Mouse (Mus musculus) heart, adult 18-20 months (tissue): ENCODE measurements around the gene Trim9. TPM values are rescaled to one million over a fixed set of nuclear protein-coding genes. Genes with fewer than 3 reads are reported as not detected.

Experiments
- DNase-seq, 2 experiments: peaks; one replicate each; pipeline ENCODE4 v3.0.0; 2021 to 2022; ENCODE audit warnings: mixed read lengths in 1 of 2
- total RNA-seq, 2 experiments: library from RNA; stranded (reverse); gene quantifications; 2 replicates each; pipeline ENCODE4 v1.2.3; 2021

Gene Trim9
- total RNA-seq, 2 experiments from 2014 or later, result not detected

DNA sequence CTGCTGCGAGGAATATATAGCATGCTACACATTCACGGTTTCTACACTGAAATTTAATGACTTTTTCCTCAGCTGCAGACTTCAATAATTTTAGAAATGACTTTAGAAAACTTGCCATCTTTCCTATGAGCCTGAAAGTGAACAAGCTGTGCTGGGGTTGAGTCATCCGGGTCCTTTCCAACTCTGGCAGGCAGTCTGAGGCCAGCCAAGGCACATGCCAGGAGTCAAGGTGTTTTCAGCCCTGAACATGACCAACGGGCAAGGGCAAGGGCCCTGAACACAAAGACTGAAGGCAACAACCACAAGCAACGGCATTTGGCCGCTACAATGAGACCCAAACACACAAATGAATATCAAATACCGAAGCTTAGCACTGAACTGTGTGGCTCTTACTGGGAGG is 21.6 kb downstream of the Trim9 start:
- no peak for DNase-seq

DNA sequence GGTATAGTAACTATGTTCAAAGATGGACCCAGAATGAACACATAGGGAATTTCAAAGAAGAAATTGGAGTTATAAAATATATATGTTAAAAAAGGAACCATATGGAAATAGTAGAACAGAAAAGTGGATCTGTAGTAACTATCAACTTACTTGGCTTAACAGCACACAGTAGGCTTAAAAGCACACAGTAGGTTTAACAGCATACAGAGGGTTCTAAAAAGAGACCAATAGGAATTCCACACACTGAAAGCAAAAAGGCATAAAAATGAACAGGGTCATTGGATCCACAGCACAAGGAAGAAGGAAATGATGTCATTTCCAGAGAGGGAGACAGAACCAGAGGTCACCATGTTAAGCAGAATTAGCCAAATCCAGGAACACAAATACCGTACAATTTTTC is 24.6 kb downstream of the Trim9 start:
- DNase-seq, result no peak

DNA sequence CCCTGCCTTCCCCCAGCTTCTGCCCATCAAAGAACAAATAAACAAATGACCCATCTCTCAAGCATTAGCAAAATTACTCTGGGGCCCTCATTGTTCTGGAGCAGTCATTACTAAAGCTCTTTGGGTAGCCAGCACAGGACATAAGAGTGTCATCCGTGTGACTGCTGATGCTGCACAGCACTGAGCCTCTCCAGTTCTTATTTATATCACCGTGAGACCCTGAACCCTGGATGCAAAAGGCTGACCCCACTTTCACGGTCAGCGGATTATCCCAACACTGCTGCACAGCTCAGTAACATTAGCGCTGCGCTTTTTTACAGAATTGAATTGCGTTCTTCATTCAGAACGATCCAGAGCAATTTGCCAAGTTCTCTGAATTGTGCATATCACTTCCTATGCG is 31.3 kb downstream of the Trim9 start:
- DNase-seq, result no peak

DNA sequence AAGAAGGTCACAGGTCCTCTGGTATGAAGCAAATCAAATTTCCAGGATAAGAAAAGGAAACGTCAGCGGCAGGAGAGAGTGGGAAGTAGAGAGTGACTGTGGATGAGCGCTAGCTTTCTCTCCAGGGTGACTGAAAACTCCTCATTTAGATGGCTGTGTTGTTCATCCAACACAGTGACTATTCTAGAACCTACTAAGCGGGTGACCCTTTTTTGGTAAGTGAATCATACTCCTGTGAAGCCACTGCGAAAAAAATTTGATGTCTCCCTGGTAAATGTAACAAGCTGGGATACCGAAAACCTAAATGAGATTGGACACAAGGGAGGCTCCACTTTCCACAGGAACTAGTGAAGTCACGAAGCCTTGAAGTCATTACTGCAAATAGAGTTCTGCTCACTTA is 39.5 kb downstream of the Trim9 start:
- DNase-seq, result no peak

DNA sequence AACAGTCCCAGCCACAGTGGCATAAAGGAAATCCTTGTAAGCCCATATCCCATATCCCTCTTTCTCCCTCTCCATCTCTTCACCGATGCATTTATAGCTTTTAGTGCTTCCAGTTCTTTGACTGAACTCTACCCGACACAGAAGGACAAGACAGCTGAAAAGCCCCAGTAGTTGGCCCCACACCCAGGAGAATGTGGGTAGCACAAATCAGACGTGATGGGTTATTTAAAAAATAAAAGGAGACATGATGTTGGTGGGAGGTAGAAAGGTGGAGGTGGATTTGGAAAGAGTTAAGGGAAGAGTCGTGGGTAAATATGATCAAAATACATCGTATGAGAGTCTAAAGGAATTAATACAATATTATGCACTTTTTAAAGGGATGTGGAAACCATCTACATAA is 40.4 kb downstream of the Trim9 start:
- no peak for DNase-seq

DNA sequence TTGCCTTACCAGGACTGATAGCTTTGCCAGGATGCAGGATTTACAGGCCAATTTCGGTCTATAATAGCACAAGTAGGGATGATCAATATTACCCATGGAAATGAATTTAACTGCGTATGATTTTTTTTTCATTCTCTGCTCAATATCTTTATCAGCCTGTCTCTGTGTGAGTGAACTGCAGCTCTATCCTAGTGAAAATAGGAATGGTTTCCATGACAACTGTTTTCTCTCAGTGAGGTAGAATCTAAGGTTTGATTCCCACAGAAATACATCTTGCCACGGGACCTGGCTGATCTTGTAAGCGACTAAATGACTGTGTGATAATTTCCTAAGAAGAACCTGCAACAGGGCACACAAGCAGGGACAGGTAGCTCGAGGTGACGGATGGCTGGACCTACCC is 43.4 kb downstream of the Trim9 start:
- no peak for DNase-seq

DNA sequence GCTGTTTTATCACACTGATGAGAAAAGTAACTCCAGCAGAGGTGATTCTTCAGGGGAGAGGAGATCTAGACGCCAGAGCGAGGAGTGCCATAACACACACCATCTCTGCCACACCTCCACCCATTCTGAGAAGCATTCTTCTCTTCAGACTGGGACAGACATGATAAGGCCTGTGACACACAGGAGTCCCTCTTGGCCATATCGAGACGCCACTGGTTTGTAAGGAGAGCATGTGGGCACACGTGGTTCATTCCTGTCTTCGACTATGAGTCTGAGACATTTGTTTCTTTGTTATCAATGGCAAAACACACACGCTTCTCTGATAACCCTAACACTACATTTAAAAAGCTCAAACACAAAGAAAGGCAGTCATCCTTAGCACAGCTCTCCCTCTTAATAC is 43.9 kb downstream of the Trim9 start:
- no peak for DNase-seq

DNA sequence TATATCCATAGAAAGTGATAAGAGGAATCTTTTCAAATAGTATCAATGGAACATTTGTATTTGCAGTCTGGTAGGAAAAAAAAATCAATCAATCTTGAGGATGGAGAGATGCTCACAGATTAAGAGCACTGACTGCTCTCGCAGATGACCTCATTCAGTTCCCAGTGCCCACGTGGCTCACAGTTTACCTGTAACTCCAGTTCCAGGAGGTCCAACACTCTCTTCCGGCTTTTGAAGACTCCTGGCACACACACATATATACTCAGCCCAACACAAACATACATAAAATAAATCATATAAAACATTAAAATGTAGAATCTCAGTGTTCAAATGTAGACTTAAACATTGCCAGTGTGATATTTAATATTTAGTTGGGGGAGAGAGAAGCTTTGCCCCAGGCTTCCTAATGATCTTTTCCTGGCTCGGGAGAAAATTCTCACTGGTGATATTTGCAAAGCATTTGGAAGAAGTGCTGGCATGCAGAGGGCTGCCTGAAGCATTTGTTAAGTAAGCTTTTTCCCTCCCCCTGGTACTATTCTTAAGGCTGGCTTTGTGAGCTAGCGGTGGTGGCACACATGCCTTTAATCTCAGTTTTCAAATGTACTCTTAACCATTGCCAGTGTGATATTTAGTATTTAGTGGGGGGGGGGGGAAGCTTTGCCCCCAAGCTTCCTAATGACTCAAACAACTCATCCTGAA is 45.2 kb downstream of the Trim9 start:
- DNase-seq, result no peak

DNA sequence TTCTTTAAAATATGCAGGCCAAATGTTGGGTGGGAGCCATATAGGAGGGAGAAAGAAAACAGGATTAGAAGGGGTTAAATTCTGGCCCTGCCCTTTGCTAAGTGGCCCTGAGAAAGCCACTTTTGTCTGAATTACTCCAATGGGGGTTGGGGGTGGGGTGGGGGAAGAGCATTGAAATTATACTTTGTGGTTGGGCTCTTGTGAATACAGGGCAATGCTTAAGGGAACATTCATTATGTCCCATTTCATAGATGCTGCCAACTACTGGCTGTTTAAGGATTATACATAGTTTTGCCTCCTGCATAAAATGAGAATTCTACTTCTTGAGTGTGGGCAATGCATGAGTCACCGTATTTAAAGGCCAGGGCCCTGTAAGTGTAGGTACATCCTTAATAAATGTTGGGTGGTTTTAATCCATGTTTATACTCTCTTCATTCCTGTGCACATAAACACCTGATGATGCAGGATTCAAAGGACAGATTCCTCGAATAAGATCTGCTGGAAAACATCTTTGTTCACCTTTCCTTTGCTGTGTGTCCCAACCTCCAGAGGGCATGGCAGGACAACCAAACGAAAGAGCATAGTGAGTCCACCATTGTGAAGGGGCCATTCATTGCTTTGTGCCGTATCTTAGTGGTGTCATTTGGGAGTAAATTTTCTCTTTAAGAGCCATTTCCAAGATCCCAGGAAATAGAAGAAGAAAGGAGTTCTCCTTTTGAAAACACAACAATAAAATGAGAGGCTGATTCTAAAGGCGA is 53.3 kb downstream of the Trim9 start:
- no peak for DNase-seq

DNA sequence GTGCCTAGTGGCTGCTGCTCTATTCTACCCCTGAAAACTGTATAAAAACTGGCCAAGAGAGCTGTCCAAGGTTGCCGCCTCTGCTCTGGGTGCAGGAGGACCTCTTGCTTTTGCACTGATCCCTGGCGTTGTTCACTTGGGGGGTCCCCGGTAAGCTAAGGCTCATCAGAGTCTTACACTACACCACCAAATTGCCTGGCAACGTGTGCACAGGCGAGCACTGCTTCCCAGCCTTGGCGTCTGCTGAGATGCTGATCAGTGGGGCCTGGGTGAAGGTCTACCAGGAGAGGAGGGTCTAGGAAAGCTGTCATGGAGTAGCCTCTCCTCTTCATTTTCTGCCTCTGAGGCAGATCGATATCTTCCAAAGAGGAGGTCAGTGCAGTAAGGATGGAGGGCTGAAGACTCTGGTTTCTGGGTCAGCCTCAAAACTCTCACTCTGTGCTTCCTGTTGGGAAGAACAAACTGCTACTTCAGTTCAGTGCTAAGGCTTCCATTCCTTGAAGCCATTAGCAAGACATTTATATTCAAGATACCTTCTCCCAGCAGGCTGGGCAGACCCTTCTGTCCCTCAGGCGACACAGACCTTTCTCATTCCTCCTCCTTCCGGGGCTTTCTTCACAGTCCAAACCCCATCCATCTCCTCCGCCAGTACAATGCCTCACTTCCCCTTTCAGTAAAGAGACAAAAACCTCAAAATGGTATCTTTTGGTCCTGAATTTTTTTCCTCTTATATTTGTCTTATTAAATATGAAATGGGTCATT is 54.1 kb downstream of the Trim9 start:
- DNase-seq, result no peak

DNA sequence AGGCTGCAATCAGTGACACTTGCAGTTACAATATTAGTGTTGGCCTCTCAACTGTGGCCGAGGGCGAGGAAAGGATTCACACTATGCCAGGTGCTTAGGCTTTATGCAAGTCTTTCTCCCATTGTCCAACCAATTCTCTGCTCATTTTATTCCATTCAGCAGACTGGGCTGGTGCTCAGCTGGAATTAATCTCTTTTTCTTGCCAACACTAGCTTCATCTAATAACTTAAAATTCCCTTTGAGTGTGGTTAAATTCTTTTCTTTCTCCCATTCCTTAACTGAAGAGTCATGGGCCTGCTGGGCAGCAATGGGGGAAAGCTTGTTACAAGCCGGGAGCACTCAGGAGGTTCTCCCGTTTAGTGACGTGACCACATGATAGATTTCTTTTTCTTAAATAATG is 61.9 kb downstream of the Trim9 start:
- DNase-seq, result no peak

DNA sequence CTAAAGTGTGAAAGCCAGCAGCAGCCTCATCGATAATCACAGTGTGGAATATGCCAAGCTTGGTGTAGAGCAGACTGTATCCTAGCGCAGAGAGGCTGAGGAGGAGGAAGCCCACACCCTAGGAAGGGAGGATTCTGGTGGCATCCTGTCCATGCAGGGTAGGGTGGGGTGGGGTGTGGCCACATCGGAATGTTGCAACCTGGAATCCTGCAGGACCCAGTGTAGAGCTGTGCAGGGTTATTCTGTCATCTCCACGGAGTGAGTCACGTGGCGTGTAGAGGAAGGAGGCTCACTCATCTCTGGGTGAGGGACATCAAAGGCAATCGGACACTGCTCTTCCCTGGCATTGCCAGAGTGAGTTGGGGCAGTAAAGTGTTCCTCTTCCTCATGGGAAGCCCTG is 62.4 kb downstream of the Trim9 start:
- DNase-seq, result no peak

DNA sequence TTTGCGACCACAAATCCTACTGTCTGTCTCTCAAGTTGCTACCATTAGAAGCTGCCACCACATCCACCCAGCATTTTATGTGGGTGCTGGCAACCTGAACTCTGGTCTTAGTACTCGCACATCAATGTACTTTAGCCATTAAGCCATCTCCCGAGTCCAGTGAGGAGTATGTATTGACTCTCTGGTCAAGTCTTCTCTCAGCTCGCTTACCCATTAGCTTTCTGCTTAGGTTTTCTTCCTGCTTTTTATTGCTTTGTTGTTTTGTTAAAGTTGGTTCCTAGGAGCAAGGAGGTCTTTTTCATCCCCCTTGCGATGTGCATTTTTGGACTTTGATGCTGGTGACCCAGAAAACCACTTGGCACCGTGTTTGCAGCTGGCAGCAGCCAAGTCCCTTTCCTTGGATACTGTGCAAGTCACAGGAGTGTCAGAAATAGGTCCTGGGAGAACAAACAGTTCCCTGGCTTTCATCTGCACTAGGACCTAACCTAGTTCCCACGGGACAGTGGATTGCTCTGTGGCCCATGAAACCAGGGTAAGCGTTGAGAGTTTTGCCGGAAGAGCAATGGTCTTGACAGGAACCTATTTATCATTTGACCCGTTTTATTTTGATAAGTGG is 64.2 kb downstream of the Trim9 start:
- peak; percentile 71 to 81 for DNase-seq

DNA sequence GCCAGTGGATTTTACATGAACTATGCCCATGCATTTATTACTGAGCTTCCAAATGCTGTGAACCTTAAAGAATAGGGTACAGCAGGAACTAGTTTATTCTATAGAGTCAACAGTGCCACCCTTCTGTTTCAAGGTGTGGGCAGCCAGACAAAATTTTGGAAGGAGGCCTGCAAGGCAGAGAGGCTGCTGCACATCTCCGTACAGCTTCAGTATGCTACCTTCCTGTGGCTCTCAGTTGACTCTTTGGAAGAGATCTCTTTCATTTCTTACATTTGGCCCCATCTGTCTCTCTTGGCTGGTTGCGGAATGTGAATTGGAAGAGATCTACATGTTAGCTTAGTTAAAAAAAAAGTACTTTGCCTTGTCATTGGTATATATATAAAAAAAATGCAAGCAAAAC is 66.5 kb downstream of the Trim9 start:
- DNase-seq, result no peak

DNA sequence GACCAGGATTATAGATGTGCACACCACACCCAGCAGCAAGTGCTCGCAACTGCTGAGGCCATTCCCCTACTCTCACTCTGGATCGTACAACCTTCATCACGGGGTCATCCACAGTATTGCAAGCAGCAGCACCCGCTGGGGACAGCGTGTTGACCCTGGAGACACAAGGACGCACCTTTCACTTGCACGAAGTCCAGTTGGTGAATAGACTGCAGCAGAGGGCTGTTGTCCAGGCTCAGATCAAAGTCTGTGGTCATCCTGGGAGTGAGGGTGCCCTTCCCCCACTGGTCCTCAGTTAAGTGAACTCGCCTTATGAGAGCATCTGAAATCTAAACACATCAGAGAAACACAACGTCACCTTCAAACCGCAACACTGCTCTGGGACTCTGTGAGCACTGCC is 67.0 kb downstream of the Trim9 start:
- DNase-seq, result no peak

DNA sequence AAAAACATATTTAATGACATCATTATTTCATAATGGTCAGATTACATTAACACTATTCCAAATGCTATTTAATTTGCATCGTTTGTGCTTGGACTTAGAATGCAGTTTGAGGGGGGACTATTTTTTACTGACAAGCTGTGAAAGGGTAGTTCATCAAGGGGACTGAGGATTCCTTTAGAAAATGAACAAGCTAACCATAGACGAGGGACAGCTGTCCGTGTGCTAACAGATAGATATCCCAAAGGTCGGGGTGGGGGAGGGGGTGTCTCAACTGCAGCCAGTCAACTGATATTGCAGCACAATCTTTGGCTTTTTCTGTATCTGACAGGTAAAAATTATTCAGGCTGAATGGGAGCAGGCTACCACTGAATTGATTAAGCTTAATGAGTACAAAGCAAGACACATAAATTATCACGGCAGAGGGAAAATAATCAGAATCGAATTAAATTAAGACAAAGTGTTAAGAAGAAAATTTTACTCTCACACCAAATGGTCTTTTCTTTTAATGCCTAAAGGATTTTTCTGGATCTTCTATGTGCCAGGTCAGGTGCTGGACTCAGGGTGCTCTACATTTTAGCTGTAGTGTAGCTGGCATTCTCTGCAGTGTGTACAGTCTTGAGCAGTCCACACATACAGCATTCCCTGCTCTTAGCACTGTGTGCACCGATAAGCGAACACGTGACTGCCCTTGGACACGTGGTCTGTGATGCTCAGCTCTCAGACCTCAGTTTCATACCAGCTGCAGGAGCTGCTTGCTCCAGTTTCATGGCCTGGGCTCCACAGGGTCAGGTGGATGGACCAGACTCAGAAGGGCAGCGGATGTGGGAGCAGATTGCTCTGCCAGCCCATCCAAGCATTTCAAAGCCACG is 70.1 kb downstream of the Trim9 start:
- DNase-seq, result no peak

DNA sequence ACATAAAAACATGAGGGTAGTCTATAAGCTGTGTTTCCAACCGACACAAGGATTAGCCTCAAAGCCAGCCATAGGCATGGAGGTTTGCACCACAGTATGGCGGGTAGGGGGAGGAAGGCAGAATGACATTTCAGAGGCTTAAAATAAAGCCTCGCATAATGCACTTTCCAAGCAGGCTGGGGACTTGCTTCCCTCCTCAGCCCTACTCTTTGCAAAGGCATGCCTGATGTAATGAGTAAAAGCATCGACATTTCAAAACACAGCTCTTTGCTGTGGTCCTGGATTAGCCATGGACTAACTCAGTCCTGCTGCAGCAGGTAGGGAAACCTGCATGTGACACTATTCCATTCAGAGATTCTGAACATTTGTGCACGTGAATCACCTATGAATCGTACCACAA is 77.7 kb downstream of the Trim9 start:
- DNase-seq, result no peak

DNA sequence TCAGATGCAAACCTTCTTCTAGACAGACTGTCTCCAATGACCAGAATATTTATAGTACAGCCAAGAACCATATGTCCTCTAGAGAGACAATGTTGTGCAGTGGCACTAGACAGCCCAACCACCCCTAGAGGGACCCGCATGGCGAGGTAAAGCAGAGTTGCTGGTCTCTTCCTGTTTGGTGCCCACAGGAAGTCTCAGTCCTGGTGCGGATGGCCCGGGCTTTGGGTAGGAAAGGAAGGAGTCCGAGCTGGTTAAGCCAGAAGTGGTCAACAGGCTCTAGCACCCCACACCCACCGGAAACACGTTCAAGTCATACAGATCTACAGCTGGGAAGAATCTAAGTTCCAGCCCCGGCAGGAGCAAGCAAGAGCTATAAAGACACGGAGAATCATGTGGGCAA is 80.1 kb downstream of the Trim9 start:
- peak in 1 of 2 experiments; percentile 12 for DNase-seq

DNA sequence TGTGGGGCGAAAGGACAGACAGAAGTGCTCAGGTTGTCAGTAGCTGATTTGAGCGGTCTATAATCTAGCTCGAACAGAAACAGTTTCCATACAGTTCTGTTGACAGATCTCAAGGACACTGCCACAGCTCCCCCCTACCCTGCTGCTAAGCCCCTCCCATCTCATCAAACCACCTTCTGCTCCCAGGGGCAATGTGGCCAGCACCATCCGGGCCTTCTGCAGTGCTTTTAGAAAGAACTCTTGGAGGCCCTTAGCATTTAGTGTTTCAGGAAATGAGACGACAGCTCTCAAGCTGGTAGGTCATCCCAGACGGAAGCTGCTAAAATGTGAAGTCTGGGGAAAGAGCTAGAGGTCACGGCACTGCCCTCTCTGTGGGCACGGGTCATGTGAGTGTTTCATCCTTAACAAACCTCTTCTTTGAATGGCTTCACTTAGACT is 80.9 kb downstream of the Trim9 start:
- DNase-seq, result peak; percentile 19 to 28

DNA sequence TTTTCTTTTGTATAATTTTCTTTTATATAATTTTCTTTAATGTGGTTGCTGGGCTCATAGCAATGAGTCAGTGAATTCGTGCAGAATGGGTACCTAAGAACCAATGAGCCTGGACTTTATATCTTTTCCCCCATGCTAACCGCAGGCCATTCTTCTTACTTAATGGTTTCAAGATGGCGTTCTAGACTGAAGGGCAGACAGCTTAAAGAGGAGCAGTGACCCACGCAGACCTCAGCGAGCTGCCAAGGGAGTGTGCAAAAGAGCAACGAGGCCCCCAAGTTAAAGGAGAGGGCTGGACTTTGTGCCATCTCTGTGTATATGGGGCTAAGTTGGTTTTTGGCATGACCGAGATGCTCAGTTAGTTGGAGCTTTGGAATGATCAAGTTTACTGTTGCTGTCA is 83.7 kb downstream of the Trim9 start:
- no peak for DNase-seq

DNA sequence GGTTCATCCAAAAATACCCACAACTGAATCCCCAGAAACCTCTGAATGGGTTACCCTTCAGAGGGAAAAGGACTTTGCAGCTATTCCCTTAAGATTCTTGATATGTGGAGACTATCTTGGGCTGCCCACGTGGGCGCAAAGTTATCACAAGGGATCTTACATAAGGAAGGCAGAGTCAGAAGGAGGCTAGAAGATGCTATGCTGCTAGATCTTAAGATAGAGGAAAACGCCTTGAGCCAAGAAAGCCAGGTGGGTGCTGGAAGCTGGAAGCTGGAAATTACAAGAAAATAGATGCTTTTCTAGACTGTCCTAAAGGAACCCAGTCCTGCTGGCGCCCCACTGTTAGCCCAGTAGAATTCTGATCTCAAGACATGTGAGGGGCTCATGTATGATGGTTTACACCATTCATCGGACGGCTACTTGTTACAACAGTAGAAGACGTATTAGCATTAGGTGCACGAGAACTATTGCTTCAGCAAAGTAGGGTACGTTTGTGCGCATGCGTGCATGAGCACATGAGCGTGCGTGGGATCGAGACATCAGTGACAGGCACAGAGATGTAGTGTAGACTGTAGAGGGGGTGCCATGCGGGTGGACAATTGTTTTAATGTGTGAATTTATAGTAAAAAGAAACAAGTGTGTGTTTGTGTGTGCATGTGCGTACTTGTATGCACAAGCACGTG is 85.0 kb downstream of the Trim9 start:
- no peak for DNase-seq
